Mouse (Mus musculus): ENCODE data around the gene Cln3.

The Cln3 gene

GRCm38 (mm10) chr7:126585717-126586116 lies at the start of gene Cln3:
Gene Cln3 (minus strand): TSS chr7:126585817.
- no peak for DNase-seq (ENCODE audit: low read depth, low spot score)

- DNase-seq (ENCODE audit: low read depth, low spot score): no peak
Observed at GRCm38 (mm10) chr7:126635375-126635774, 49.8 kb upstream of the Cln3 start.

GRCm38 (mm10) chr7:126632478-126632877 lies 46.9 kb upstream of the Cln3 start:
- no peak for DNase-seq (ENCODE audit: low read depth, low spot score)

GRCm38 (mm10) chr7:126630824-126631518 lies 45.4 kb upstream of the Cln3 start, which contains the start of gene Nupr1:
Gene Nupr1 (minus strand): TSS chr7:126630861.
- DNase-seq (ENCODE audit: low read depth, low spot score): no peak

- DNase-seq (ENCODE audit: low read depth, low spot score): no peak
Observed at GRCm38 (mm10) chr7:126629915-126630314, 44.3 kb upstream of the Cln3 start.

- DNase-seq (ENCODE audit: low read depth, low spot score): no peak
Observed at GRCm38 (mm10) chr7:126628111-126628510, 42.5 kb upstream of the Cln3 start.

GRCm38 (mm10) chr7:126625807-126626600 lies 40.4 kb upstream of the Cln3 start:
- no peak for DNase-seq (ENCODE audit: low read depth, low spot score)

- DNase-seq (ENCODE audit: low read depth, low spot score): no peak
Observed at GRCm38 (mm10) chr7:126625369-126625768, 39.8 kb upstream of the Cln3 start.

- DNase-seq (ENCODE audit: low read depth, low spot score): no peak
Observed at GRCm38 (mm10) chr7:126624774-126625173, 39.2 kb upstream of the Cln3 start.

GRCm38 (mm10) chr7:126623381-126623780 lies 37.8 kb upstream of the Cln3 start:
- DNase-seq (ENCODE audit: low read depth, low spot score): no peak

- no peak for DNase-seq (ENCODE audit: low read depth, low spot score)
Observed at GRCm38 (mm10) chr7:126621452-126622359, 36.1 kb upstream of the Cln3 start.

GRCm38 (mm10) chr7:126619559-126620275 lies 34.1 kb upstream of the Cln3 start:
- no peak for DNase-seq (ENCODE audit: low read depth, low spot score)

GRCm38 (mm10) chr7:126616707-126617106 lies 31.1 kb upstream of the Cln3 start:
- no peak for DNase-seq (ENCODE audit: low read depth, low spot score)

- no peak for DNase-seq (ENCODE audit: low read depth, low spot score)
Observed at GRCm38 (mm10) chr7:126612736-126613135, 27.1 kb upstream of the Cln3 start.

- DNase-seq (ENCODE audit: low read depth, low spot score): no peak
Observed at GRCm38 (mm10) chr7:126607796-126608195, 22.2 kb upstream of the Cln3 start.

GRCm38 (mm10) chr7:126607064-126607463 lies 21.4 kb upstream of the Cln3 start:
- DNase-seq (ENCODE audit: low read depth, low spot score): no peak

GRCm38 (mm10) chr7:126606611-126607010 lies 21.0 kb upstream of the Cln3 start:
- no peak for DNase-seq (ENCODE audit: low read depth, low spot score)

- no peak for DNase-seq (ENCODE audit: low read depth, low spot score)
Observed at GRCm38 (mm10) chr7:126602650-126603049, 17.0 kb upstream of the Cln3 start.

GRCm38 (mm10) chr7:126601896-126602295 lies 16.3 kb upstream of the Cln3 start:
- no peak for DNase-seq (ENCODE audit: low read depth, low spot score)

- DNase-seq (ENCODE audit: low read depth, low spot score): no peak
Observed at GRCm38 (mm10) chr7:126598919-126599318, 13.3 kb upstream of the Cln3 start.

GRCm38 (mm10) chr7:126596414-126596813 lies 10.8 kb upstream of the Cln3 start:
- DNase-seq (ENCODE audit: low read depth, low spot score): no peak

All from embryo, embryonic 11.5 days (tissue).